Mouse (Mus musculus) subcutaneous adipose tissue, adult 2 months (tissue): ENCODE measurements around the gene Evx2. TPM values are rescaled to one million over a fixed set of nuclear protein-coding genes. Genes with fewer than 3 reads are reported as not detected.

ENCODE experiments used
- polyA plus RNA-seq: library from polyadenylated mRNA; depleted of rRNA; stranded (reverse); fragments of >200 nt; gene quantifications from 2 replicates; pipeline ENCODE4 v1.2.3, GENCODE M21; 2012; ENCODE audit warnings: low replicate concordance; rRNA removed

Evx2 gene
- polyA plus RNA-seq, result not detected in 2 replicates

GRCm38 (mm10) chr2:74659507-74660005, at the start of gene Evx2:
Gene Evx2, minus strand, starts transcription at chr2:74659557.

DNA sequence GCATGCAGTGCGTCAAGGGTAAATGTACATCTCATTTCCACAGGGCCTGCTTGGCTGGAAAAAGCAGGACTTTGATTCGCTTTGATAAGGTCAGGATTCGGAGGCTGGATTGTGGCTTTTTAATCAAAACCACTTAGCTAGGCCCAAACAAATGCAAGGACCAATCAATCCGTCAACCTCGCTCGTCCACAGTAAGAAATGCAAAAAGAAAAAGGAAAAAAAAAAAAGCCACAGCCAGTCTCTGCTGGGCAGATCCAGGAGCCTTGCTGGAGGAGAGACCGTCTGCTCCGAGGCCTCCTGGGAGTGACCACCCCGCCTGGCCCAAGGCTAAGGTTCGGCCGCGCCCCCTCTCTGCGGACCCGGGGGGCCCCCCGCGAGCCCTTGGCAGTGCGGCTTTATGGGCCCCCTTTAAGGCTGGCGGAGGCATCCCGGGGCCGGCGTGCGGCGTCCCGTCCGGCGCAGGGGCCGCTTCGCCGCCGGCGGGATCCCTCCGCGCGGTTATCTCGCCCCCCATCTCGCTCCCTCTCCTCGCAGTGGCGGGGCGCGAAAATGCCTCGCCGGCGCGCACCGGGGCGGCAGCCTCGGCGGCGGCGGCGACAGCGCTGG, 45.1 kb upstream of the Evx2 start, which contains the start of gene Hoxd8:
Gene Hoxd8 (plus strand): TSS at position 223 of the 606 bp plus-strand sequence.

GRCm38 (mm10) chr2:74697567-74698121, 38.3 kb upstream of the Evx2 start, which contains the start of gene Hoxd9:
Gene Hoxd9, plus strand, starts transcription at chr2:74697727.

GRCm38 (mm10) chr2:74691022-74691951, 31.9 kb upstream of the Evx2 start, which contains the start of gene Hoxd10:
Gene Hoxd10, plus strand, starts transcription at chr2:74691924.

GRCm38 (mm10) chr2:74678891-74679595, 19.7 kb upstream of the Evx2 start, which contains the start of gene Hoxd11:
Gene Hoxd11, plus strand, starts transcription at chr2:74679557.

GRCm38 (mm10) chr2:74674881-74675665, 15.7 kb upstream of the Evx2 start, which contains the start of gene Hoxd12:
Gene Hoxd12, plus strand, starts transcription at chr2:74675013.

DNA sequence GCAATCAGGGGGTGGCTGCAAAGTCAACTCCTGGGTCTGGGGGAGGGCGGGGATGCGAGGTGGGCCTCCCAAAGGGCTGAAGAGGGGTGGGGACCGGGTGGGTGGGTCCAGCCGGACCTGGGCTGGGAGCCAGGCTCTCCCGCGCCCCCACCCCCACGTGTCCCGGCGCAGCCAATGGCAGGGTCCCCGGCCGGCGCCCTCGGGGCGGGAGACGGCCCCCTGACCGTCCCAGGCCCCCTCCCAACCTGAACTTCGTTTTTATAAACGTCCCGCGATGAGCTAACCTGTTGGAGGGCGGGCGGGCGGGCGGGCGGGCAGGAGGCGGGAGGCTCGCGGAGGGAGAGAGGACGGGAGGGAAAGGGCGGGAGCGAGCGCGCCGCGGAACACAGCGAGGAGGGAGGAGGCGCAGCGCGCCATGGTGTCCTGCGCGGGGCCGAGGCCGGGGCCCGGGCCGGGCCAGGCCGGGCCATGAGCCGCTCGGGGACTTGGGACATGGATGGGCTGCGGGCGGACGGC, 8.5 kb upstream of the Evx2 start, which contains the start of gene Hoxd13:
Gene Hoxd13 (plus strand): TSS at position 469 of the 516 bp plus-strand sequence.

Other genes with a start within 250 kb of the Evx2 start
- 4.8 and 7.8 TPM in 2 replicates for gene Lnpk, start 80.1 kb downstream of the Evx2 start, polyA plus RNA-seq
- gene Hoxd13, start 8.8 kb upstream of the Evx2 start, polyA plus RNA-seq, result not detected in 2 replicates
- not detected in 2 replicates for gene Hoxd12, start 15.5 kb upstream of the Evx2 start, polyA plus RNA-seq
- gene Hoxd11, start 20.0 kb upstream of the Evx2 start, polyA plus RNA-seq, result 0.24 and 52.9 TPM in 2 replicates
- gene Hoxd10, start 32.4 kb upstream of the Evx2 start, polyA plus RNA-seq, result 0.97 and 42.6 TPM in 2 replicates
- gene Hoxd9, start 38.2 kb upstream of the Evx2 start, polyA plus RNA-seq, result 7.5 and 57.1 TPM in 2 replicates
- 11.5 and 27.9 TPM in 2 replicates for gene Hoxd8, start 45.1 kb upstream of the Evx2 start, polyA plus RNA-seq
- gene Hoxd3, start 52.4 kb upstream of the Evx2 start, polyA plus RNA-seq, result 0.70 and 18.6 TPM in 2 replicates
- 36.3 and 69.5 TPM in 2 replicates for gene Hoxd4, start 52.4 kb upstream of the Evx2 start, polyA plus RNA-seq
- gene Gm28230, start 67.2 kb upstream of the Evx2 start, polyA plus RNA-seq, result 6.2 and 15.3 TPM in 2 replicates
- gene Hoxd1, start 103.4 kb upstream of the Evx2 start, polyA plus RNA-seq, result not detected in 2 replicates
- 59.5 and 89.6 TPM in 2 replicates for gene Mtx2, start 166.2 kb upstream of the Evx2 start, polyA plus RNA-seq